Mouse (Mus musculus): ENCODE data around the gene Dpysl5.

Dpysl5 gene

DNA sequence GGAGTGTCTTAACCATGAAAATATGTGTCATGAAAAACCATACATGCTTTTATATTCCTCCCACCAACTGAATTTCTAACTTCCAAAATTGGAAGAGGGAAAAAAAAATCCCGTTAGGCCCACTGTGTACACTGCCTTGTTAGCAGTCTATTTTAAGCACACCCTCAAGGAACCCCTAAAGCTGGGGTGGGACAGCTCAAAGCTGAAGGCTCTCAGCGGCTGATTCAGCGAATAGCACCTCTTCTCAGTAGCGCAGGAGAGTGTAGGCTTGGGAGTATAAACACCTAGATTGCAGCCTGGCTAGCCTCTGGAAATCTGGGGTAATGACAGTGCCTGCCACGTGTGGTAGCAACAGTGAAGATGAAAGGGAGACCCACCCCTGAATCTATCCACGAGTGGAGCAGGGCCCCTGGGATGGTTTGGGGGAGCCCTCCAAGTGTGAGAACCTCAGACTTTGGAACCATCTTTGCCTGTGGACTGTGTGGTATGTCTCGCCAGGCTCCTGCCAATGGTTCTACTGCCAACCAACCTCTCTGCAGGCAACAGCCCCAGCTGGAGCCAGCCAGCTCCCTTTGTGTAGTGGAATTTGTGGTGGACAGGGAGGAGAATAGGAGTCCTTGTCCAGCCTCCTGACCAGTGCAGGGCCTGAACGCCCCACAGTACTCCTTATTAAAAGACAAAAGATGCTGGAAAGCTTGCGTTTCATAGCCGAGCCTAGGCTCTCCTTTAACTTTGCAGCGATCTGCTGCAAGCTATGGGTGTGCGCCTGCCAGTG, 54.4 kb downstream of the Dpysl5 start:
- DNase-seq = no peak

GRCm38 (mm10) chr5:30768082-30768481, 56.7 kb downstream of the Dpysl5 start:
- no peak for DNase-seq

DNA sequence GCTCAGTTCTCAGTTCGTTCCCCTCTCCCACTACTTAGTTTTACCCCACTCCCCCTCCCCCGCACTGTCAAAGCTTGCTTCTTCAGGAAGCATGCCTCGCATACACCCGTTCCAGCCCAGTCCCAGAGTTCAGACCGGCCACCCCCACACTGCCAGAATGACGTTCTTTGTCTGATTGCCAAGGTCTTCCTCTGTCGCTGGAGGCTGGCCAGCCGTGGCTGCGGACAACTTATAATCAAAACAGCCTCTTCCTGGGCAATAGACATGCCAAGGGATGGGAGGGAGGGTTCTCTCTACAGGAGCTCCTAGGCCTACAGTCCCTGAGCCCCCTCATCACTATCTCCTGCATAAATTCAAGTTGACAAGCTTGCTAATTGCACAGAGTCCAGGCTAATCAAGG, 57.2 kb downstream of the Dpysl5 start:
- peak; percentile 72 for DNase-seq

DNA sequence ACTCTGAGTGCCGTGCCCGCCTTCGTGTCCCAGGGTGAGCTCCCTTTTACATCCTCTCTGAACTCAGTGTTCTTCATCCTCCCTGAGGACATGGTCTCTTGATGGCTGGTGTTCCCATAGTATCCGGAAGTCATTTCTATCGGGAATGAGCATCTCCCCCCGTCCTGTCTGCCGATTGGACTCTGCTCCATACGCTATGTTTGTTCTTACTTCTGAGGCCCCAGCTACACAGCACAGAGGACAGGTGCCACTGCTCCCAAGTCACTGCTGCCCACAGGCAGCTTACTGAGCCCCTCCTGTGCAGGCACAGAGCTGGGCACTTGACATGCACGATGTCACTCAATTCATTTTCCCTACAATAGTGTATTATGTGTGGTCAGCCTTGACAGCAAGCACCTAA, 57.7 kb downstream of the Dpysl5 start:
- DNase-seq = no peak

DNA sequence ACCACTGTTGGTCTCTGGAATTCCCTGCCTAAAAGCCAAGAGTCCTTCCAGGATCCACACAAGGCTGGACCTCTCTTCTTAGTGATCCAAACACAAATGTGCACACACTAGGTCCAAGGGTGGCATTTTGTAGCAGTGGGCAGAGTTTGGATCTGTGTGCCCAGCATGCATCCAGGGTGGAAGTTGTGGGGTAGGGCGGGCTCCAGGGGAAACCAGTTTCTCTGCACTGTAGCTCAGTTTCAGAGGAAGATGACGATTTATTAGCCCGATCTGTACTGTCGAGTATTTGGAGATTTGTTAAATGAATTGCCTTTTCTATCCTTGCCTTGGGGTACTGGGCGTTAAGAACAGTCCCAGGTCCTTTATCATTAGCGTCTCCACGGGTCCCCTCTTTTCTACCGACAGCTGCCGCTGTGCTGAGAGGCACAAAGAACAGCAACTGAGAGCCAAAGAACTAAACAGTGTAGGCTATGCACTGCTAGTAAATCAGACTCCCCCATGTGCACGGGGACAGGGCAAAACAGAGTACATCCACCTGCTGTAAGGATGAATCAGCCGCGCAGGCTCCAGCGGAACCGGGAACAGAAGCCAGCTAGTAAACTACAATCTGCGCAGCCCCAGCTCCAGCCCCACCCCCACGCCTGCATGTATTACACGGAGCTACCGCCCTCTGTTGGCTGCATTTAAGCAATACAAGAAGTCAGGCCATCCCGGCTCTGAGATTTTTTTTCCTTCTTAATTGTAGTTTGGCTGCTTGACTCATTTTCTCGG, 63.4 kb downstream of the Dpysl5 start:
- DNase-seq = peak; percentile 91

GRCm38 (mm10) chr5:30780699-30781098, 69.3 kb downstream of the Dpysl5 start:
- DNase-seq = no peak

- DNase-seq = no peak
Observed at GRCm38 (mm10) chr5:30781147-30781546, 69.8 kb downstream of the Dpysl5 start.

DNA sequence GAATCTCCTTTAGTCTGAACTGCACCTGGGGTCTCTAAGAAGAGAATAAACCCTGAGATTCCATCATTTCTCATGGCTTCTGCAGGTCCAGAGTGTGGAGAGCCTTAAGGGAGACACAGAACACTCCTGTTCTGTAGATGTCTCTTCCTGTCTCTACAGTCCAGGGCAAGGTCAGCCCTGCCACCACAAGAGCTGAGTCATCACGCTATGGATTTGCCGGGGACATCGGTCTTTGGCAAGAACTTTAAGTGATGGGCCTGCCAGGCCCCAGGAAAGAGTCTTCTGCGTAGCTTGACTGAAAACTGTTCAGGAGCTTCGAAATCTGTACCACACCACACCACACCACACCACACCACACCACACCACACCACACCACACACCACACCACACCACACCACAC, 76.0 kb downstream of the Dpysl5 start:
- no peak for DNase-seq

GRCm38 (mm10) chr5:30790047-30790446, 78.7 kb downstream of the Dpysl5 start:
- DNase-seq = no peak

GRCm38 (mm10) chr5:30796125-30796524, 84.8 kb downstream of the Dpysl5 start:
- DNase-seq = peak; percentile 81

- DNase-seq = no peak
Observed at GRCm38 (mm10) chr5:30797482-30797881, 86.1 kb downstream of the Dpysl5 start.

DNA sequence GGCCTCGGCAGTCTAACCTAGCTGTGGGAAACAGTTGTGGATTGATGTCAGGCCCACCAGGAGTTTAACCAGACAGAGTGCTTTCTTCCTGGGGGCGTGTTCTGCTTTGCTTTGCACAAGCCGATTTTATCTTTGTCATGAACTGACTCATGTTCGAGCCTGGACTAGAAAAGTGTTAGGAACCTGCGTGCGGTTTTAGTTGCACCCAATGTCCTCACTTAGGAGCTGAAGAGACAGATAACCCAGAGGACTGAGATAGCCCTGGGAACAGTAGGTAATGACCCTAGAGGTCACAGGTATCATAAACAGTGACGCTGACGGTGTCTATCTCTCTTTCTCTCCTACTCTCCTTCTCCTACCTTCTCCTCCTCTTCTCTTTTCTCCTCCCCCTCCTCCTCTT, 86.6 kb downstream of the Dpysl5 start:
- DNase-seq = no peak

GRCm38 (mm10) chr5:30798965-30799364, 87.6 kb downstream of the Dpysl5 start:
- no peak for DNase-seq

DNA sequence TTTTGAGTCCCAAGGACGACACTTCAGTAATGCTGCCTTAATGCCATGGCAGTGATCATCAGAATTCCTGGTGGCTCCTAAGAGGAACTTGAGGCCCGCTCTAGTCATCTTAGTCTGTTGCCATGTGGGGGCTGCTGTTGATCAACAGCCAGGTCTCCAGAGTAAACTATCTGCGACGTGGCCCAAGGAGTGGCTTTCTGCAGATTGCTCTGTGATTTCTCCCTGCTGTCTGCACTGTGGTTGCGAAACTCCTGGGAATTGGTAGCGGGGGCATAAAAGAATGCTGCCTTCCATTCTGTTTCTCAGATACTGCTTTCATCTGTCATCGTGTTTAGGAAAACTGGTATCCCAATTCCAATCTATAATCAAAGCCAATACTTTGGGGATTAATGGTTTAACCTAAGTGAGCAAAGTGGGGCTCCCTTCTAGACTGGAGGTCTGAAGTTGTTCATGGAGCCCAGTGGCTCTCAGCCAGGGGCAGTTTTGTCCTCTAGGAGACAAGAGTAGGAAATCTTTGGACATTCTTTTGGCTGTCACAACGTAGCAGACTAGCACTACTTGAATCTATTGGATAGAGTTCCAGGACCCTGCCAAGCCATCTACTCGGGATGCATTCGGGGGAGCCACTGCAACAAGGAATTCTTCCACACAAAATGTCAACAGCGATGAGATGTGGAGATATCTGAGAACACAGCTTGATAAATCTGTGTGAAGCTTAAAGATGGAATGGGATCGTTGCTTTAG, 91.5 kb downstream of the Dpysl5 start:
- no peak for DNase-seq

- peak; percentile 90 for DNase-seq
Observed at GRCm38 (mm10) chr5:30806106-30806505, 94.7 kb downstream of the Dpysl5 start.

GRCm38 (mm10) chr5:30814424-30815119, 103.2 kb downstream of the Dpysl5 start, which contains the start of gene Mapre3:
TSS of gene Mapre3 (plus strand) at chr5:30814641.
- DNase-seq = peak; percentile 95

DNA sequence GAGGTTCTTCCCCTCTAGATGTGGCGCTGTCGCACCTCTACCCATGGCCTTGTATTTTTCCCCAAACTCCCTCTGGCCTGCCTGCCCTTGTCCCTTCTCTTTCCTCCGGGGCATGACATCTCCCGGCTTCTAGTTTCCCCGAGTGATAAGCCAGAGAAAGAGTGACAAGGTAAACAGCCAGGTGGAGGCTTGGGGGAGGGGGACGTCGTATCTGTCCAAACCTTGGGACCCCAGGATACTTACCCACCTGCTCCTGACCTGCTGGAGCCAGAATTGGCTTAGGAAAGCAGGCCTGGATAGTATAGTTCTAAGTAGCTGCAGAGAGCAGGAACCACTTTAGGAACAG, 103.7 kb downstream of the Dpysl5 start:
- no peak for DNase-seq

GRCm38 (mm10) chr5:30816261-30816791, 105.0 kb downstream of the Dpysl5 start:
- no peak for DNase-seq

GRCm38 (mm10) chr5:30818758-30819309, 107.5 kb downstream of the Dpysl5 start:
- DNase-seq = no peak

- DNase-seq = no peak
Observed at GRCm38 (mm10) chr5:30822689-30823088, 111.3 kb downstream of the Dpysl5 start.

- no peak for DNase-seq
Observed at GRCm38 (mm10) chr5:30823091-30823490, 111.7 kb downstream of the Dpysl5 start.

Data from kidney, postnatal 14 days (tissue).